Mouse (Mus musculus): Measurements from ENCODE around the gene Oasl2.

- no peak for TF ChIP-seq CTCF (IDR thresholded peaks at IDR 0.05; ENCODE audit: low read depth)
- TF ChIP-seq EP300 (IDR thresholded peaks at IDR 0.05; ENCODE audit: low read depth), result no peak
Measured at GRCm38 (mm10) chr5:114933206-114933605, 36.5 kb downstream of the Oasl2 start.

Measured in heart, postnatal 0 days (tissue).